Mouse (Mus musculus) forebrain, embryonic 14.5 days (tissue): ENCODE results near the gene Abcb7. TPM values are rescaled to one million over a fixed set of nuclear protein-coding genes. Genes with fewer than 3 reads are reported as not detected.
"Not testable (repeated sequence)": the region's sequence is repeated elsewhere in the genome, so short reads cannot be mapped to it uniquely, and the experiment has no call there.

ENCODE experiments used
- ATAC-seq: fragments of 200-750 bp; cut with Nextera tagmentation; 2 replicates; pipeline ENCODE4 v1.8.0; 2017; ENCODE audit warnings: mild to moderate bottlenecking, moderate library complexity
- DNase-seq: peaks from one replicate; pipeline ENCODE4 v3.0.0-alpha.2; 2015; ENCODE audit warnings: low spot score
- H3K27ac ChIP-seq: fragments of 300-500 bp; sonication (generic); 2 replicates; pipeline ENCODE4 v1.5.1; 2014; ENCODE audit warnings: low read depth, mild to moderate bottlenecking, control low read depth, low read length, moderate library complexity
- H3K27me3 ChIP-seq: fragments of 300-500 bp; sonication (generic); replicated peaks from 2 replicates; pipeline ENCODE4 v1.6.1; 2014; ENCODE audit warnings: low read length, control low read depth, mixed read lengths; ENCODE audit not compliant: control insufficient read depth, insufficient read depth
- H3K36me3 ChIP-seq: fragments of 300-500 bp; sonication (generic); 2 replicates; pipeline ENCODE4 v1.6.1; 2014; ENCODE audit warnings: low read length, control low read depth; ENCODE audit not compliant: control insufficient read depth, insufficient read depth
- H3K4me1 ChIP-seq: fragments of 300-500 bp; sonication (generic); 2 replicates; pipeline ENCODE4 v1.6.1; 2014; ENCODE audit warnings: antibody characterized with exemption, low read length, control low read depth; ENCODE audit not compliant: control insufficient read depth, insufficient read depth
- H3K4me2 ChIP-seq: fragments of 300-500 bp; sonication (generic); 2 replicates; pipeline ENCODE4 v1.6.1; 2014; ENCODE audit warnings: mild to moderate bottlenecking, control low read depth, low read length
- H3K4me3 ChIP-seq: fragments of 300-500 bp; sonication (generic); 2 replicates; pipeline ENCODE4 v1.5.1; 2014; ENCODE audit warnings: low read depth, low read length, control low read depth
- H3K9ac ChIP-seq: fragments of 300-500 bp; sonication (generic); 2 replicates; pipeline ENCODE4 v1.6.1; 2014; ENCODE audit warnings: mild to moderate bottlenecking, low read length, control low read depth, moderate library complexity
- H3K9me3 ChIP-seq: fragments of 300-500 bp; sonication (generic); replicated peaks from 2 replicates; pipeline ENCODE4 v1.6.1; 2016; ENCODE audit warnings: low read length, control low read depth, mixed read lengths; ENCODE audit not compliant: control insufficient read depth
- WGBS: fragments of 180-500 bp; shearing (Covaris S2); extraction: QIAGEN DNeasy Blood & Tissue Kit; methylation state at CpG from one replicate; pipeline ENCODE4 v1.1.7; 2014; 5-methylcytosine and 5-hydroxymethylcytosine counted together
- polyA plus RNA-seq: library from polyadenylated mRNA; unstranded; fragments of >200 nt; fragmentation: Nextera tagmentation; extraction: Ambion mirVana; gene quantifications from 2 replicates; pipeline ENCODE4 v1.2.1, GENCODE M21; 2014

Abcb7 gene
- polyA plus RNA-seq, 1 experiment from 2014 or later: 11.0 TPM

DNA sequence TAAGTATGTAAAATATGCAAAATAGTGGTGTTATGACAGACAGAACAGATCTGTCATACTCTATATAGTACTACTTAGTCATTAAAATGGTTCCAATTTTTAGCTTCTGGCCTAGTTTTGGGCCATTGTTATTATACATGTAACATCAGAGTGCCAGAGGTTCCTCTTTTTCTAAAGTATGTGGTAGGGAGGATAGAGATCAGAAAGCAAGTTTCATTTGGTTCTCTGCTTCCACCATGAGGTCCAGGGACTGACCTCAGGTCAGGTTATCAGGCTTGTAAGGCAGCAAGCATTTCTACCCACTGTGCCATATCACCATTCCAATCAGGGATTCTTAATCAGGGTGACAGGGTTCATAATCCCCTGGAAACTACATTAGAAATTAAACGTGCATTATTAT lies 16.1 kb downstream of the Abcb7 start:
- Histone ChIP-seq H3K4me1 (no peaks in the 10 kb centered on the region), H3K9me3 (no peaks in the 10 kb centered on the region), H3K27ac (no peak overlapping the region), H3K4me3 (no peak overlapping the region), H3K9ac (no peak overlapping the region), H3K4me2 (no peak overlapping the region), H3K27me3 (no peaks in the 10 kb centered on the region), H3K36me3 (no peaks in the 10 kb centered on the region)
- DNase-seq (no peak), ATAC-seq (no peak)
- WGBS: 68% methylated on average over 1 of the region's 1 CpGs

DNA sequence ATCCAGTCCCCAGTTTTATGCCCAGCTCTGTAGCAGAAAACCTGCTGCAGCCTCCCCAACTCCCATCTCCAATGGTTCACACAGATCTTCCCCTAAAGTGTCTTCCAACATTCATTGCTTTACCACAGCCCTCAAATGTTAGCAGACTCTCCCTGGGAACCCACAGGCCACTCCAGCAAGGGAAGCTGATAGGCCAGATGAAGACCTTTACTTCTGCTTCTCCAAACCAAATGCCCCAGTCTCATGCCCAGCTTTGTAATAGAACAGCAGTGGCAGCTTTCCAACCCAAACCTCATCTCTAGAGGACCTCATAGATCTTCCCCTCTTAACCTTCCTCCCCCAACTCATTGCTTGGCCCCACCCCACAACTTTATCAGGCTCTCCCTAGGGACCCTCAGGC lies 54.0 kb downstream of the Abcb7 start:
- no peaks in the 10 kb centered on the region for H3K27me3 ChIP-seq
- no peak overlapping the region for H3K4me2 ChIP-seq
- H3K27ac ChIP-seq: no peak overlapping the region
- H3K9ac ChIP-seq: no peak overlapping the region
- H3K4me3 ChIP-seq: no peak overlapping the region
- H3K4me1 ChIP-seq: no peaks in the 10 kb centered on the region
- no peaks in the 10 kb centered on the region for H3K36me3 ChIP-seq
- no peak for DNase-seq
- H3K9me3 ChIP-seq: no peaks in the 10 kb centered on the region
- no peak for ATAC-seq

DNA sequence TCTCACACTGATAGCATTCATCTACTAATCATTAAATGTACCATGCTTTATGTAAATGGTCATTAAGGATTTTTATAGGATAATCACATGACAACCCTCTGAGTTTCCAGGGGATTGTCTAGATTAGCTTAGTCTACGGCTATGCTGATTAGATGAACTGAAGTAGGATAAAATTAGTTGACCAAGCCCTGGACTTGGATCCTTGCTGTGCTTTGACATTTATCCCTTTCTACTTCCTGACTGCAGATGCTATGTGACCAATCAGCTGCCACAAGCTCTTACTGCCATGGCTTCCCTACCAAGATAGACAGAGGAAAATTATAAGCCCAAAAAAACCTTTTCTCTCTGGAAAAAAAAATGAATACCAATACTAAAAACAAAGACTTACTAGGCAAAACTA lies 57.8 kb downstream of the Abcb7 start:
- WGBS: 81% methylated on average over 1 of the region's 1 CpGs
- H3K27ac ChIP-seq: no peak overlapping the region
- no peak overlapping the region for H3K9ac ChIP-seq
- no peaks in the 10 kb centered on the region for H3K9me3 ChIP-seq
- H3K4me1 ChIP-seq: no peaks in the 10 kb centered on the region
- H3K4me2 ChIP-seq: no peak overlapping the region
- H3K27me3 ChIP-seq: no peaks in the 10 kb centered on the region
- DNase-seq (no peak), ATAC-seq (no peak)
- H3K4me3 ChIP-seq: no peak overlapping the region
- H3K36me3 ChIP-seq: no peaks in the 10 kb centered on the region

DNA sequence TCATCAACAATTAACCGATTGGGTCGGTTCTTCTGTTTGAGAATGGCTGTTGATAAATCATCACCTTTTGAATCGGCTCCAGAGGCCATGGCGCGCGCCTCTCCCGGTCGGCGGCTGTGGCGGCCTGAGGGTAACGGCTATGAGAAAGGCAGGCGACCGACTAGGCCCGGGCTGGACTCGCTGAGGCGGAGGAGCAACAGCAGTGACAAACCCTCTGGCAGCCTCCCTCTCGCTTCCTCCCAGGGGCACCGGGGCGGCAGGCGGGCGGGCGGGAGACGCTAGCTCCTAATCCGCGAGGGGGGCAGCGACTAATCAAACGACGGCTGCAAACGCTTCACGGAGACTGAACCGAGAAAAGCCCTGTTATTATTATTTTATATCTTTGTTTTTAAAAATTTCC lies 65.5 kb downstream of the Abcb7 start:
- not testable (repeated sequence) for H3K4me3 ChIP-seq, H3K4me2 ChIP-seq, H3K36me3 ChIP-seq, H3K9ac ChIP-seq, H3K27ac ChIP-seq, H3K9me3 ChIP-seq, H3K4me1 ChIP-seq, H3K27me3 ChIP-seq, DNase-seq
- WGBS: 86% methylated on average over 26 of the region's 31 CpGs
- 0 out of 2 replicates have a peak, but pooled peaks have one; percentile 60 for ATAC-seq

DNA sequence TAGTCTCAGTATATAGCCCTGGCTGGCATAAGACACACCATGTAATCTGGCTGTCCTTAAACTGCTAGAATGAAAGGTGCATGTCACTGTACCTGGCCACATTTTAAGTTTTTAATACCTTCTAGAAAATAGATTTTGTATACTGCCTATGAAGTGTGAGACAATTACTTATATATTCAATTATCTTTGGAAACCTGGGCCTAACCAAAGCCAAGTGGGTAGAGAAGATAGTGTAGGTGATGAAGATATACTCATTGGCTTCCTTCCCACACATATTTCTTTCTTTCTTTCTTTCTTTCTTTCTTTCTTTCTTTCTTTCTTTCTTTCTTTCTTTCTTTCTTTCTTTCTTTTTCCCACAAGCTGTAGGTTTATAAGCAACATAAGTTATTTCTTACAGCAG lies 121.9 kb downstream of the Abcb7 start:
- no peak overlapping the region for H3K27ac ChIP-seq
- H3K4me1 ChIP-seq: no peaks in the 10 kb centered on the region
- DNase-seq: no peak

DNA sequence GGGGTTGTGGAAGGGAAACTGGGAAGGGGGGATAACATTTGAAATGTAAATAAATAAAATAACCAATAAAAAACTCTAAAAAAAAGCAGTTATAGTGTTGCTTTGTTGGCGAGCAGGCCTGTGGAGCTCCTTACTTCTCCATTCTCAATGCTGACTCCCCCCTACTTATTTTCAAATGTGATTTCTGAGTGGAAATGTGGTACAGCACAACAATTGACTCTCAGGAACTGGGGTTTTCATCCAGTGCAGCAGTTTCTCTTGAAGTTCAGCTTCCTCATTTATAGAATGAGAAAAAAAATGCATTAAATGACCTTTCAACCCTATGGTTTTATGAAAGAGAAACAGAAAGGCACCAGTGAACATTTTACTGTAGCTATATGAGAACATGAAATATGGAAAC lies 133.8 kb downstream of the Abcb7 start:
- Histone ChIP-seq H3K36me3 (no peaks in the 10 kb centered on the region), H3K4me3 (no peak overlapping the region), H3K27ac (no peak overlapping the region), H3K4me1 (no peaks in the 10 kb centered on the region), H3K9ac (no peak overlapping the region), H3K9me3 (no peaks in the 10 kb centered on the region), H3K27me3 (no peaks in the 10 kb centered on the region), H3K4me2 (no peak overlapping the region)
- no peak for ATAC-seq
- no peak for DNase-seq
- WGBS: 87% methylated on average over 1 of the region's 1 CpGs

More for the DNA sequence above, 121.9 kb downstream of the Abcb7 start:
- Histone ChIP-seq H3K27me3 (no peaks in the 10 kb centered on the region), H3K36me3 (no peaks in the 10 kb centered on the region), H3K4me2 (no peak overlapping the region), H3K9me3 (no peaks in the 10 kb centered on the region), H3K9ac (no peak overlapping the region), H3K4me3 (no peak overlapping the region)
- ATAC-seq: no peak

DNA sequence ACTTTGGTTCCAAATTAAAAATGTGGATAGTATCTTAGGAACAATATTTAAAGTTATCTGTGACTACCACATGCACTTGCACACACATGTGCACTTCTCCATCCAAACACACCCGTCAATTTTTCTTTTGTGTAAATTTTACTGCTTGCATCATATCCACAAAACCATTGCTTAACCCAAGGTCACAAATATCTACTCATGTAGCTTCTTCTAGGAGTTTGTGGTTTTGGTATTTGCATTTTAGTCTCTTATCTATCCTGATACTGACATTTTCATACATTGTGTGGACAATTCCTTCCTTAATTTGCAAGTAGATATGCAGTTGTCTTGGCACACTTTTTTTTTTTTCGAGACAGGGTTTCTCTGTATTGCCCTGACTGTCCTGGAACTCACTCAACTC lies 149.3 kb downstream of the Abcb7 start:
- H3K9me3 ChIP-seq: no peaks in the 10 kb centered on the region
- H3K4me3 ChIP-seq: no peak overlapping the region
- H3K4me2 ChIP-seq: no peak overlapping the region
- no peaks in the 10 kb centered on the region for H3K27me3 ChIP-seq
- H3K4me1 ChIP-seq: no peaks in the 10 kb centered on the region
- H3K9ac ChIP-seq: no peak overlapping the region
- no peak overlapping the region for H3K27ac ChIP-seq
- no peak for ATAC-seq
- no peak for DNase-seq
- H3K36me3 ChIP-seq: no peaks in the 10 kb centered on the region
- 73% methylated on average over 2 of the region's 2 CpGs for WGBS

DNA sequence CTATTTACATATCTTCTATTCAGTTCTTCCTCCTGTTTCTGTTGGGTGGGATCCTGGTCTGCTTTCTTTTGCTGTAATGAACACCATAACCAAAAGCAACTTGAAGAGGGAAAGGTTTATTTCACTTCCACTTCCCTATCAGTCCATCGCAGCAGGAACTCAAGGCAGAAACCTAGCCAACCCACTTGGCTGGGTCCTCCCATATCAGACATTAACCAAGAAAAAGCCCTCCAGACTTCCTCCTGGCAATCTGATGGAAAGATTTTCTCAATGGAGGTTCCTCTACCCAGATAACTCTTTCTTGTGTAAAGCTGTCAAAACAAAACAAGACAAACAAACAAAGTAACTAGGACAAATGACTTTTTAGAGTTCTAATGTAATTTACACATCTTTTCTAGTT lies 151.2 kb downstream of the Abcb7 start:
- Histone ChIP-seq H3K27ac (no peak overlapping the region), H3K27me3 (no peaks in the 10 kb centered on the region), H3K4me3 (no peak overlapping the region), H3K4me1 (no peaks in the 10 kb centered on the region), H3K36me3 (no peaks in the 10 kb centered on the region), H3K4me2 (no peak overlapping the region), H3K9me3 (no peaks in the 10 kb centered on the region), H3K9ac (no peak overlapping the region)
- ATAC-seq (no peak), DNase-seq (no peak)
- 97% methylated on average over 1 of the region's 1 CpGs for WGBS

DNA sequence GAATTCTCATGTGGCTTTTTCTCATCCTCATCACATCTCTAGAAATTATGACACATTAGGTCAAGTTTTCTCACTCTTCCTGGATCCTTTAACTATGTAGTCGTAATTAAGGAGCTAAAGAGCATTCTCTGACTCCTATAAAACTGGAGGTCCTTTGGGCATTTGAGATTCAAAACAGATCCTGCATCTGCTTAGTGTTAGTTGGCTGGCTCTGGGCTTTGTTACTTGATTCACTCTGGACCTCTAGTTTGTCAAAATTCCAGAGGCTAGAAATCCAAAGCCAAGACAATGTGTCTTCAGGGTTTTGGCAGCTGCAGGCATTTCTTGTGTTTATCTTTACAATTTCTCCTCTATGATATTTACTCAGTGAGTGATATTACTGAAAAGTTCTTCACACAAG lies 157.1 kb downstream of the Abcb7 start:
- ATAC-seq: no peak
- Histone ChIP-seq H3K27ac (no peak overlapping the region), H3K9me3 (no peaks in the 10 kb centered on the region), H3K4me2 (no peak overlapping the region), H3K27me3 (no peaks in the 10 kb centered on the region), H3K4me1 (no peaks in the 10 kb centered on the region), H3K9ac (no peak overlapping the region), H3K36me3 (no peaks in the 10 kb centered on the region), H3K4me3 (no peak overlapping the region)
- 44% methylated on average over 1 of the region's 1 CpGs for WGBS
- DNase-seq: no peak
